Mouse (Mus musculus): Measurements from ENCODE around the gene Fhit.

Fhit gene

DNA sequence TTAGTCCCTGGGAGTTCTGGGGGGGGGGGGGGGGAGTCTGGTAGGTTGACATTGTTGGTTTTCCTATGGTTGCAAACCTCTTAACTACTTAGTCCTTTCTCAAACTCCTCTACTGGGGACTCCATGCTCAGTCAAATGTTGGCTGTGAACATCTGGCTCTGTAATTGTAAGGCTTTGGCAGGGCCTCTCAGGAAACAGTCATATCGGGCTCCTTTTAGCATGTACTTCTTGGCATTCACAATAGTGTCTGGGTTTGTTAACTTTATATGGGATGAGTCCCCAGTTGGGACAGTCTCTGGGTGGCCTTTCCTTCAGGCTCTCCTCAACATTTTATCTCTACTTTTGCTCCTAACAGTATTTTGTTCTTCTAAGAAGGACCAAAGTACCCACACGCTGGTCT lies 1065.6 kb downstream of the Fhit start:
- no peak for DNase-seq

DNA sequence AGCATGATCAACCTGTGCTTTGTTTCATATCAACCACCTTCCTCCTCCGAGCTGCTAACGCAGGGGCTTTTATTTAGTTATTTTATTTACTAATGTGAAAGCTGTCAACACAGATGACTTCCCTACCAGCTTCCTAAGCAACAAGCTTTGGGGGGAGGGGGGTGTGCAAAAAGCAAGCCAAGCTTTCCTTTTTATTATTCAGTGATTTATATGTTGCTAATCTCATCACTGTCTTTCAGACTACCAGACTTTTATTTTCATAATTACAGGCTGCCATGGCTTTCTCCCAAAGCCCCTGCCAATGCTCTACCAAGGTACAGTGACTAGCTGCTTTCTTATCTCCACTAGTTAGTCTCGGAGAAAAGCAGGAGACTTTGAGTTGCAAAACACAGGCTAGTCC lies 1082.8 kb downstream of the Fhit start:
- no peak for DNase-seq

DNA sequence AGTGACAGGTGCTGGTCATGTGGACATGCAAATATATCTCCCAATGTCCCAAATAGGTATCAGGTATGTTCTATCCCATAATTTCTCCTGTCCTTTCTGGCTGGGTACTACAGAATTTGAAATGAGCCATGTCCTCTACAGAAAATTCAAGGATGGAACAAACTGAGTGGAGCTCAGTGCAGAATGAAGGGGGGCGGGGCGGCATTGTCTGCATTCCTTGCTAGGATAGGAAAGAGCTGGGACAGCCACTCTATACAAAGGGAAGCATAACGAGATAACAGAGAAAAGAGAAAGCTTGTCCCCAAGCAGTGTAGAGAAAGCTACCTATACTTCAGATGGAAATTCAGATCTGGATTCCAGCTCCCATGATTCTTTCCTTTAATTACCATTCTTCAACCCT lies 1111.9 kb downstream of the Fhit start:
- DNase-seq: no peak

DNA sequence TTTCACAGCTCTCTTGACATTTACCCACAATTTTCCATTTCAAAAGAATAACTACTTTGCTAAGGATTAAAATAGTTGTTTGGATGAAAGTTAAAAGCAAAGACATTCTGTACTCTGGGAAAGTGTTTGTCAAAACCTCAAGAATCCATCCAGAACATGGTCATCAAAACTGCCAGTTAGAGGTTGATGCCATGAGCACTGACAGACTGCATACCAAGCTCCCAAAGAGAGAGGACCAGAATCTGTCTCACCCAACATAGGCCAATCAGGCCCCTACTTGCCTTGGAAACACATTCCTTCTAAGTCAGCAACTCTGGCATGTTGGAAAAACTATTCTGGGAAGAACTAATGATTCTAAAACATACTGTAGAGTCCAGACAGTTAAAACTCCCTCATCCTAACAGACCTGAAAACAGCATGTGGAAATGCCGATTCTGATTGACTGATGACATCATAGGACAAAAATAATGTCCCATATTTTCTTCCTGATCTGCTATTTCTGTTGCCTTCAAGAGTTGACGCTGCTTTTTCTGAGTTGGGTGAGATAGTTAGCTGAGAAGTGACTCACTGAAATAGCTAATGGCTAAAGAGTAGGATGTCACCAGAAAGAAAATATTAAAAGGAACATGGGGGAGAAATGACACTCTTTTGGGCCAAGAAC lies 1114.6 kb downstream of the Fhit start:
- no peak for DNase-seq

DNA sequence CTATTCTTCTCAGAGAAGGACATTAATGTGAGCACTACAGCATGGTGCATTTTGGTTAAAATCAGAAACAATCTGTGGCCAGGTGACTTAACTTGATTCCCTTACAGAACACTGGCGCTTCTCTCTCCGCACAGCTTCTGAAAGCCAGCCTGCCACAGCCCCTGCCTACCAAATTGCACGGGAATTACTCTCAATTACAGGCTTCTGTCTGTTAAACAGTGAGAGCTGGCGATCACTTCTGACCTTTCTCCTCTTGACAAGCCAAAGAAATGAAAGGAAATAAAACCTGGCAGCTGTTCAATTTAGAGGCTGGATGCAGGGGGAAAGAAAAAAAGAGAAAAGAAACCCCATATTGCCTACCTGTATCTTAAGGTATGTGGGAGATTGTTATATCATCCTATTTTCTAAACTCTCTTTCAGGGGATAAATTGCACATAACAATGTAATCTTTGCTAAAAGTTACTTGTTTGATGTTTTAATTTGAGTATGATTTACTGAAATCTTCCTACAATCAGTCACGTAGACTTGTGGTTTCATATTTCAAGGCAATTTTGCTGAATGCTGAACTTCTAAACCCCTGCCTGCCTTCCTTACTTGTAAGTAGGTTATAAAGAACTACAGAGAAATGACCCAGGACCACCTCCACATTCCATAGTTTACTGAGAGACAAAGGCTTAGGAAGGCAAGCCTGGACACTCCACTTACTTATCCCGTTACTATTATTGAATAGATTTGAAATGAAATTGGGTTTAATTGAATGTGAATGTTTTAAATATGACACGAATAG lies 1115.3 kb downstream of the Fhit start:
- DNase-seq: peak; percentile 6

DNA sequence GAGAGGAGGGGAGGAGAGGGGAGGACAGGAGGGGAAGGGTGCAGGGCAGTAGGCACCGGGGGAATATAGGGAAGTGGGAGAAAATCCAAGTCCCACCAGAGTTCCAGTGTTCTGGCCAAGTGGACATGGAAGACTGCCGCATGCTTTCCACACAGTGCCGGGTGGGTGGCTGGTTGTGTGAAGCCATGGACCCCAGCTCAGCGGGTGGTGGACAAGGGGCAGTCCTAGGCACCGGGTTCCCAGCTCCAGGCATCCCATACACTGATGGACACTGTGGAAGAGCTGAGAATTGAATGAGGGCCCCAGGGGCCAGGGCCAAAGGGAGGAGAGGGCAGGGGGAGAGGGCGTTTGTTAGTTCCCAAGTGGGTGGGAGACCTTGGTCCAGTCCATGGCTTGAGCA lies 1123.8 kb downstream of the Fhit start:
- DNase-seq: no peak

DNA sequence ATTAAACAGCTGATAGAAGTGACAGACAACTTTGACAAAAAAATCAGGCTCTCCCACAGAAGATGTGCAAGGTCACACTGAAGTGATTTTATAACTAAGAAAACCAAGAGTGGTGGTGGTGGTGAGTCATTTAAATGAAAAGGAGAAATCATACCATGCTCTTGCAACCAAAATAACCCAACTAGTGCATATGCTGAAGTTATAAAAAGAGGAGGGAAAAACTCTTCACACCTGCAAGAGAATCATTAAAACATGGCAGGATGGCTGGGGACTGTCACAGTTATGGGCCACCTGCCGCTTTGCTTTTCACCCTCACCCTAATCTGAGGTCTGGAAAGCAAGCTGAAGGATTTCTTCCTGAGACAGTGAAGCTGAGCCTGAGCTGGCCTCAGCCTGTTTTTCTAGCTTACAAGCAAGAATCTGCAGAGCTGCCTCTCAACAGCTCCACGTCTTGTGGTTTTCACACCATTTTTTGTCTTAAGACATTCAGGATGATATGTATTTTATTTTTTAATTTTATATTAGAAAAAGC lies 1125.1 kb downstream of the Fhit start:
- DNase-seq: no peak

DNA sequence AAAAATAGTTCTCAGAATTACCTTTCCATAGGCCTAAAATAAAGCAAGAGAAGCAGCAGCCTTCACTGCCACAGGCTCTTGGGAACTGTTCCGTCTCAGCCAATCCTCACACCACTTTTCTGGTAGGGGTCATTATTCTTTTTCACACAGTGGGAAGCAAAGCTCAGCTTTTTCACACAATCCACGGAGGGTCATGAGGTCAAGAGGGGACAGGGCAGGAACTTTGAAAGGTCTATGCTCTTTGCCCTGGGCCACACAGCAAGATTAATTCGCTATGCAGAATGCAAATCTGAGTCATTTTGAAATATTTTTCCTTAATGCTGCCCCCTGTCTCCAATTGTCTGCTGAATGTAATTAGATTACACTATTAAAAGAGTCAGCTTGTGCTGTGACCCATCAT lies 1126.2 kb downstream of the Fhit start:
- DNase-seq: no peak

DNA sequence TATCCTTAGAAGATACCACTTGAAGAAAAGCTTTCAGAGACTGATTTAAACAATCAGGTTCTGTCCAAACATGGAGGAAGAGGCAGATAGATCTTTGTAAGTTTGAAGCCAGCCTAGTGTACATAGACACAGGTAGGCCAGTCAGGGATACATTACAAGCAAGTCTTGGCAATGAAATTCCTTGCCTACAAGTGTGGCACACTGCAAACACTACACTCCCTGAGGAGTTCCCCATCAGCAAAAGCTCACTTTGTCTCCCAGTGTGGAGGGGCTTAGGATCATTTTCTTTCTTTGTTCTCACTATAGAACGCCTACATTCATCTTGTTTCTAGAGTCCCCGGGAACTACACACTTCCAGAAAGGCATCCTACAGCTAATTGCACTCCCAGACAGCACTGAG lies 1126.6 kb downstream of the Fhit start:
- no peak for DNase-seq

DNA sequence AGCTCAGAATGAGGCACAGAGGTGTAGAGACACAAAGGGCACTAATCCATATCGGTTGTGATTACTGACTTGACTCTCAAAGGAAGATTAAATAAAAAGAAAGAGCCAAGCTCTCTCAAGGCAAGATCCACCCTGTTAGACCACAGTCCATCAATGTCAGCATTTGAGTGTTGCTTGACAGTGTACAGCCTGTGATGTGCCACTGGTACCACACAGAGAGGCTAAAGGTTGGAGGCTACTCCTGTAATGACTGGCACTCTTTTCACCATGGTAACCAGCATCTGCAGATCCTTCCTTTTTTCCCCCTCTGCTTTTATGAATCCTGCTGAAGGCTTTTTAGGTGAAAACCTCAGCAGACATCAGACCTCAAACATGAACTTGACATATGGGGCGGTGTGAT lies 1138.5 kb downstream of the Fhit start:
- DNase-seq: no peak

DNA sequence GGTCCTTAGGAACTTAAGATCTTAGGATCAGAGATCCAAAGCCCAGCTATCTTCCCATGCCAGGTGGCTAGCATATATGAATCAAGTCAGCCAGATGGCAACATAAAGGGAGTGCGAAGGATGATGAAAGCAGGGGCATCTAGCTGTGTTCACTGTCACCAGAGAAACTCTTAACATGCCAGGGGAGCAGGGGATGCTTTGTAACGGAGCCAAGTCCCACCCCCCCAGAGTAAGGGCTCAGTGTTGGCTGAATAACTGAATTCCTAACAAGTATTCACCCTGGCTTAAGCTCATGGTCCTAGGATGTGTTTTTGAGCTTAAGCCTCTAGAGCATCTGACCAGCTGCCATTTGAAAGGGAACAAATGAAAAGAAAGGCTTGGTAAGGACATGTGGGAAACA lies 1139.5 kb downstream of the Fhit start:
- DNase-seq: peak; percentile 32

DNA sequence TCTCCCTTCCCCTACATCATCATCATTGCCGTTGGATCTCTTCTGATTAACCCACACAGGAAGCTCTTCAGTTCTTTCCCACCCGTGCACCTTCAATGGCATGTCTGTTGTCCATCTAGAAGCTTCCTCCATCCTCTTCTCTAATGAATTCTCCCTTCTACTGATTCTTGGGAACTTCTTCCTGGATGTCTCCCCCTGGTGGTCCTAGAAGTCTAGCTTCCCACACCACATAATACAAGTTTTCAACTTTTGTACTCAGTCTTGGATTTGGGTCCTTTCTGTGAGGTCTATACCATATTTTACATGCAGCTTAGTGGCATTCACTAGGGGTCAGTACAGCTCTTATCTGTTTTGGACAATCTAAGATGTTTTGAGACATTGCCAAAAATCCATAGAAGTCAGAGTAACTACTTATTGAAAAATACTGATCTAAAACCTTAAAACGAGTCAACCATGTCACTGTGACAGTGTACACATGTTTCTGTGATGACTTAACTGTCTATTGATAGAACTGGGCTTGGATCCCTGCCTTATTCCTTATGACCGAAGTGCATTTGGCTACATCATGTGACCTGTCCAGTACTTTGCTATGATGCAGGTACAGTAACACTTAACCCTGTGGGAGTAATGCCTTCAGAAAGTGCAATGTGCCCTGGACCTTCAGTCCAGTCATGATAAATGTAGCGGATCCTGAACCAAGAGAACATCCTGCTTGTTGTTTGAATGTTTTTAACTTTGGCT lies 1141.3 kb downstream of the Fhit start:
- no peak for DNase-seq

DNA sequence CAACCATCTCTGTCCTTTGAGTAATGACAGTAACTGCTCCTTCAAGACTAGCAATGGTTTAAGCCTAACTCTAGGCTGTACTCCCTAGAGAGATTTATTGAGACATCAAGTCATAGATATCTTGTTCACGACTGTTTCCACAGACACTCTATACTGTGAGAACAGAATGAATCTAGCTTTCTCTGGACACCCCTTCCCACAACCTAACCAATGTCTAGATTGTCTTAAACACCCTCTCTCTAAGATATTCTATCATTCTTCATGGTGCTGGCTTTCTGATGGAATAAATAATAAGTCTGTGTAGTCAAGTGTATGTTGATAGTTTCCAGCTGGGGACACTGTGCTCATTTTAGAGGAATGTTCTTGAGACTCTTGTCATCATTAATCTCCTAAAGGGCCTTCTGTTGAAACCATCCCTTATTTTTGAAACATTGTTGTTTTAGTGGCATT lies 1148.0 kb downstream of the Fhit start:
- no peak for DNase-seq

DNA sequence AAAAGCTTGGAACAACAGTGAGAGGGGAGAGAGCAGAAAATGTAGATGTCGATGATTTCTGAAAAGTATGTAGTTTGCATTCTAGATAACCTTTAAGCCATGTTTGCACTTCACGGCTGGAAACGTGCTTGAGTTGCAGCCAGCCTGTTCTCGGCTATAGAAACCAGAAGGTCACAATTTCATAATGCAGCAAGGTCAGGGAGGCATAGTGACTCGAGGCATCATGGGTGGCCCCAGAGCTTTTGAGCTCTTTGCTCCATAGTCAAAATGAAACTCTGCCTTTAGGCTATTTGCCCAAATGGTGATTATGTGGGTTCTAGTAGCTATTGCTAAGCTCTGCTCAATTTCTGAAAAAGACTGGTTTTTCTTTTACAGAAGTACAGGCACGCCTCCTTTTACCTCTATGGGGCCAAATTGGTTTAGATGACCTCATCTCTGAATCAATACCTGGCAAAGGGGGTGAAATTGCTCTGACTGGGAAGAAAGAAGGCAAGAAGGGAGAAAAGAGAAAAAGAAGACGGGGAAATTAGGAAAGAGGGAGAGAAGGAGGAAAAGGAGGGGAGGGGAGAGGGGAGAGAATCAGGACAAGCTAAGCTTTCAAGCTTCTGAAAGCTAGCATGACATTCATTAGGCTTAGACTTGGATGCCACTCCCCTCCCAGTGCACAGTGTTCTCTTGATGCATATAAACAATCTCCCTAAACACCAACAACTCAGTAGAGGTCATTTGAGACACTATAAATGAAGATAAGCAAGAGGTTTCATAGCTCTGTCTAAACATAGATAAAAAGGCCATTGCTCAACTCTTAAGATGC lies 1148.6 kb downstream of the Fhit start:
- no peak for DNase-seq

DNA sequence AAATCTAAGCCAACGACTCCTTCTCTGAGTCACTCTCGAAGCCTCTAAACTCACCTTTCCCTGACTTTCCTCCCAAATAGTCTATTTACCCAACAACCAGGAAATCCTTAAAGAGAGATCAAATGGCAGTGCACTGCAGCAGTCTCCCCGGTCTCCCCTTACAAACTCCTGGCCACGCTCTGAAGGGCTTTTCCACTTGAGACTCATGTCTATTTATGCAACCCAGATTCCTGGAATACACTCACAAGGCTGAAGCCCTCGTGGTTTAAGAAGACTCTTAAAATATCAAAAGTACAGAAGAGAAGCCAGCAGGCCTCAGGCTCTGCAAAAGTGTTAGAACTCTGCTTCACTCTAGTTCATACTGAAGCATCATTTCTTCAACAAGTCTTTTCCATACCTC lies 1155.6 kb downstream of the Fhit start:
- no peak for DNase-seq

DNA sequence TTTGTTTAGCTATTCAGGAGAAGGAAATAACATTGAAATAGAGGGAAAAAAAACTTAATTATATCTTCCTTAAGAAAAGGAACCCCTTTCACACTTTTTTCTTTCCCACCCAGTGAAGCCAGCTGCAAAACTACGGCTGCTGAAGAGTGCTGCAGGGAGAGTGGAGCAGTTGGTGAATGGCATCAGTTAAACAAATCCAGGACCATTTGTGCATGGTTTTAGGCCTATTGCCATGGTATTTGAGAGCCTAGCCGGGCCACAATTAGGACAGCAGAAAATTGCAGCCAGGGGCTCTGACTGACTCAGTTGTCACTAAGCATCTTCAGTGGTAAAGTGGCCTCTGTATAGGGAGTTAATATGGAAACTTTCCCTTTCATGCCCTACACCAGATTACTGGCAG lies 1158.0 kb downstream of the Fhit start:
- no peak for DNase-seq

DNA sequence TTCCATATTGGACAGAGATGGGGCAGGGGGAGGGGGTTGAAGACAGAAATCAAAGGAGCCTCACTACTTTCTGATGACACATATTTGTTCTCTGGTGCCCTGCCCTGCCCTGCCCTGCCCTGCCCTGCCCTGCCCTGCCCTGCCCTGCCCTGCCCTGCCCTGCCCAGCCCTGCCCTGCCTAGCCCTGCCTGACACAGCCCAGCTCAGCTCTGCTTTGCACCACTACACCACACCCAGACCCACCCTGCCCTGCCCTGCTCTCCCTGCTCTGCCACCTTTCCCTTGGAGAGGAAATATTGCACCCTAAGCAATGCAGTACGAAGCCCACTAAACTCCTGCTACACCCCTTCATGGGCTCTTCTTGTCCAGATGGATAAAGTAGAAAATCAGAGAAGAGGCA lies 1171.2 kb downstream of the Fhit start:
- DNase-seq: no peak

DNA sequence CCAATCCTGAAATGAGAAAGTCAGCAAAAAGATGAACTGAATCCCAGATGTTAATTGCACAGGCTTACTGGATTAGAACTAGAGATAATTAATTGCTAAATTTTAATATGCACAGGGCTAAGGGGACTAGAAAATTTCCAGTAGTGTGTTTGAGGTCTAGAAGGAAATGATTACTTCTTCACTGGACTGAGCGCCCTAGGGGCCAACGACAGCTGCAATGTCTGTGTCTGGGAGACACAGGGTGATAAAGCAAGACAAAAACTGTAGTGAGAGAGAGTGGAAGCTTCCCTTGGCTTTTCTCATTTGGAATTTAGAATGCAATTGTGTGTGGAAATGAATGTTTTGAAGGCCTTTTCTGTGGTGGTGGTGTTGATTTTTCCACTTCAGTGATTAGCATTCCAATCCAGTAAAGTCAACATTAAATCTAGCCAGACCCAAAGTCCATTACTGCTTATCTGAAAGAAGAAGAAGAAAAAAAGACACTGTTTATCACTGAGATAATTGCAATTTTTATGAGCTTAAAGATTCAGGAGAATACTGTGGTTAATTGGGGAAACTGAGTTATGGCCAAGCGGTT lies 1184.8 kb downstream of the Fhit start:
- DNase-seq: no peak

DNA sequence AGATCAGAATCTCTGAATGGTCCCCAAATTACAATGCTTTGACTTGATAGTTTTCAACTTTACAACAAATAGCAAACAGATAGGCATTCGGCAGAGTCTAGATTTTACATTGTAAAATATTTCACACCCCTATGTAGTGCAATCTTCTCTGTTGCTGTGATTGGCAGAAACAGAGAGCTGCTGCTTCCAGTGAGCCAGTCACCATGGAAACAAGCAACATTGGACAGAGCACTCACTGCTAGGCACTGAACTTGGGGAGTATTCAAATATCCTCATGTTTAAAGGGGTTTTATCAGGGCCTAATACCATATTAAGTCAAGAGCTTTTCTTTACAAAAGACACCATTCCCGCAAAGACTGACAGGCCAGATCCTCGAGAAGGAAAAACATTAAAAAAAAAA lies 1187.4 kb downstream of the Fhit start:
- no peak for DNase-seq

DNA sequence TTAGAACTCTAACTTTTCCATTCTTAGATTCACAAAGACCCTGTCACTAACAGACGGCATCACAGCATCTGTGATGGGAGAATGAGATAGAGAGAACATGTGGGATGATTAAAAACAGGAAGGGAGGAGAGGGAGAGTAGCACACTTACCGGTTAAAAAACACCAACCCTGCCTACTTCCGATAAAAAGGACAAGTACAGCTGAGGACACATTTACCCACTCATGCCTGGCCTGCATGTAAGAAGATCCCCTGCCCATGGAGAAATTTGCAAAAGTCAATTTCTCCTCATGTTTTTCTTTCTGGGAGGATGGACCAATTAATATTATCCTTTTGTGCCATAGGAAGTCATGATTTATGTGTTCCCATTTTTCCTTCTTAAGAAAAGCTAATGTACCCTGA lies 1198.0 kb downstream of the Fhit start:
- no peak for DNase-seq

DNA sequence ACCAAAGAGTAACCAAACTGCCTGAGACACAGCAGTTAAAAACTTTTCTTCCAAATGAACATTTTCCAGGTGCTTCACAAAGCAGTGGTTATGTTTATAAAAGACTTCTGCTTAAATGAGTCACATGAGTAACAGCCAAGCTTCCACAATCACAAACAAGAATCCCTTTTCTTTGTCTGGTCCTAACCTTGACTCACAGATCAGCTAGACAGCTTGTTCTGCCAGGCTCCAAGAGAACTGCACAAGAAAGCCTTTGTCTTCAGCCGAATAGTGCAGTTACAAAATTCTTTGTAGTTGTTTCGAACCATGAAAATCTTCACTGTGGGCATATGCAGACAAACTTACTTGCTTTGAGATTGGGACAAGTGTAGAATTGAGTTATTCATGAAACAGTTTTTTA lies 1201.4 kb downstream of the Fhit start:
- DNase-seq: no peak

DNA sequence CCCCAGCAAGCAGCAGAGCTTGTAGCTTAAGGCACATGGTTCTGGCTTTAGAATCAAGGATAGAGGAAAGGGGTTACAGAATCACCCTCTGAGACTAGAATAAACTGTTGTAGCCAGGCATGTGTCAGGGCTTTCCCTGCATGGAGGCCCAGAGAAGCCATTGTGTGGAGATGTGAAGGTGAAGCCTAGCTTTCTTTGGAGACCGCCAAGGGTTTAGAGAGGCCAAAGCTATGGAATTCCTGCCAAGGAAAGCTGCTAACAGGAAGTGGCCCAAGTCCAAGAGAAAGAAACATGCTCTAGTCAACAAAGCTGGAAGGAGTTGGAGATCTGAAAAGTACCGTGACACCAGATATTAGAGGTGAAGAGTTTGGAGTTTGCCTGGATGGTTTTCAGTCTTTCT lies 1262.3 kb downstream of the Fhit start:
- no peak for DNase-seq

DNA sequence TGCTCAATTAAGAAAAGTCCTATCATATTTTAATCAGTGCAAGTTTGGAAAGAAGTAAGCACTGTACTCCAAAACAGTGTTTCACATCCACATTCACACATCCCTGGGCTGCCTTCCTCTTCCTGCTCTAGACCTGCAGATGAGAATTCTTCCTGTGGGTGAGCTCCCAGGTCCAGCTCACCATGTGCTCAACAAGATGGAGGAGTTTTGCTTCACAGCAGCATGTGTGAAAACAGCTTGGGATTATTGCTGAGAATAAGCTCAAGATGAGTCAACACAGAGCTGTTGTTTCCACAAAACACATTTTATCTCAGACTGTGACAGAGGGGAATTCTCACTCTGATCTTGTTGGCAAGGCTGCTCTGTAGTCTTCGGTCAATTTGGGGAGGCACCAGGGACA lies 1265.3 kb downstream of the Fhit start:
- no peak for DNase-seq
